Mouse (Mus musculus): ENCODE data around the gene Otud3.

- TF ChIP-seq POLR2A (IDR thresholded peaks at IDR 0.05; ENCODE audit: control insufficient read depth, low read depth, low read length) = no peak
- TF ChIP-seq CTCF (IDR thresholded peaks at IDR 0.05; ENCODE audit: control insufficient read depth, insufficient read depth, insufficient replicate concordance, low read depth, low read length) = no peak
Measured at GRCm38 (mm10) chr4:138877731-138878130, 36.0 kb downstream of the Otud3 start, which contains the start of gene Pla2g2e.

All from testis, adult 2 months (tissue).